Mouse (Mus musculus) T-cell, adult 2 months (primary cell): ENCODE measurements around the gene Gm14851.
"Not testable (repeated sequence)": the region's sequence is repeated elsewhere in the genome, so short reads cannot be mapped to it uniquely, and the experiment has no call there.

Source experiments
- DNase-seq: peaks from one replicate; pipeline ENCODE4 v3.0.0; 2022; ENCODE audit warnings: low spot score

Gm14851 gene

GRCm38 (mm10) chr8:21095950-21096349 lies at the start of gene Gm14851:
Gene Gm14851, minus strand, starts transcription at chr8:21096050.
- not testable (repeated sequence) for DNase-seq

- DNase-seq = not testable (repeated sequence)
These were observed 38.5 kb upstream of the Gm14851 start, which contains the start of gene Defa30 for GRCm38 (mm10) chr8:21134342-21134741. Gene Defa30, plus strand, starts transcription at chr8:21134642.

- no peak for DNase-seq
These were observed 2.7 kb downstream of the Gm14851 start for GRCm38 (mm10) chr8:21093106-21093505.

- DNase-seq = not testable (repeated sequence)
These were observed 11.7 kb downstream of the Gm14851 start, which contains the start of gene Defa25 for GRCm38 (mm10) chr8:21084142-21084541. Gene Defa25, plus strand, starts transcription at chr8:21084442.

GRCm38 (mm10) chr8:21064738-21065137 lies 31.1 kb downstream of the Gm14851 start, which contains the start of gene Defa35:
Gene Defa35, plus strand, starts transcription at chr8:21065038.
- DNase-seq = not testable (repeated sequence)

GRCm38 (mm10) chr8:21054747-21055146 lies 41.1 kb downstream of the Gm14851 start, which contains the start of gene Defa23:
Gene Defa23, plus strand, starts transcription at chr8:21055047.
- not testable (repeated sequence) for DNase-seq
